Mouse (Mus musculus) cerebellum, adult 18-20 months (tissue): Measurements from ENCODE around the gene Nlrp9a.
"Not testable (repeated sequence)": the region's sequence is repeated elsewhere in the genome, so short reads cannot be mapped to it uniquely, and the experiment has no call there.

Experiments used
- DNase-seq, 2 experiments: peaks; one replicate each; pipeline ENCODE4 v3.0.0; 2021

Nlrp9a gene

DNA sequence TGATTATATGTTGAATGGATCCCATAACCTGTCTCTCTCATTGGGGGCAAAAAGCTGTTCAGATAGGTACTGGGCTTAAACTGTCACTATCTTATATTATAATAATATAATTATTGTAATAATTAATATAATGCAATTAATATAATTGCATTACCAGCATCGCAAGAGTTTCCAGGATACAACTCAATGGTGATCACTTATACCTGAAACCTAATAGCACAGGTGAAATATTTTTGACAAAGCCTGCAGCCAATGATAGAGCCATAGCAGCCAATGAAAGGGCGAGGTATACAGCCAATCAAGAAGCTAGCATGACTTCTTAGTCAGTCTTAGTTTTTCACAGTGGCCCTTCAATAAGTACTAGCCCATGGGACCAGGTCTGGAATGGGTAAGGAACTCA, at the start of gene Nlrp9a:
Gene Nlrp9a (plus strand): TSS at position 301 of the 400 bp plus-strand sequence.
- DNase-seq, result not testable (repeated sequence)

DNA sequence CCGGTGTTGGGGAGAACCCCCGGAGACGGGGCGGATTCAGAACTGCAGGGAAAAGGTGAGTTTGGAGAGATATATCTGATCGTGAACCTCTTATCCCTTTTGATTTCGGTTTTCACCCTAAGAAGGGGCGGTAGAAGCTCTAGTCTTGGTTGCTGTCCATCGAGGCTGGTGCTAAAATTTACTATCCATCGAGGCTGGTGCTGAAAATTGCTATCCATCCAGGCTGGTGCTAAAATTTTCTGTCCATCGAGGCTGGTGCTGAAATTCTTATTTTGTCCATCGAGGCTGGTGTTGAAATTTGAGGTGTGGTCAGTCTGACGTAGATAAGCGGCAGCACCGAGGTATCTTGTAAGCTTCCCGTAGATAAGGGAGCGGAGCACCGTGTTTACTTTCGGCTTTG, 45.3 kb upstream of the Nlrp9a start:
- DNase-seq, result not testable (repeated sequence)

DNA sequence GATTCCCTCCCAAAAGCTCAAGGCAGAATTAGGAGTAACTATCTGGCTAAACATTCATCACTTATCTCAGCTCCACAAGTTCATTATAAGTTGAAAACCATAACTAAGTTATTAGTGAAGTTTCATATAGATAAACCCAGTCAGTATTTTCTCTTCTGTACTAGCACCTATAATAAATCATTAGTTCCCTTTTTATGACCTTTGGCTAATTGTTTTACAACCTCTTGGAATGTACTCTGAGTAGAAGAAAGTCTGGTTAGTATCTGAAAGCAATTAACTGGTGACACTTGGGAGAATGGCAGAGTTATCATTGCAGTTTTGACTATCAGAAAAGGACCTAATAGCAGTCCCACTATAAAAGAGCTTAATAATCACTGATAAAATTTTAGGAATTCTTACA, 54.3 kb downstream of the Nlrp9a start:
- no peak for DNase-seq

DNA sequence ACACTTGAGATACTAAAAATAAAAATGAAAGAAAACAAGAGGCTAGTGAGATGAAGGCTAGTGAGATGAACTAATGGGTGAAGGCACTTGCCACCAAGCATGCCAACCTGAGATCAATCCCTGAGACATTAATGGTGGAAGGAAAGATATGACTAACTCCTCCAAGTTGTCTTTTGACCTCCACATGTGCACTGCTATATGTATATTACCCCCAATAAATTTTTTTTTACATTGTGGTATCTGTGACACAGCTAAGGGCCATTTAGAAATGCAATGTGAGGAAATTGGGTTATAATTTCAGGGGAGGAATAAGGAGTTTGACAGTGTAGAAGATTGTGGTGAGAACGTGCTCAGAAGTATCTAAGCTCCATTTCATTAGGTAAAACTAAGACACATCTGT, 55.0 kb downstream of the Nlrp9a start:
- no peak for DNase-seq

DNA sequence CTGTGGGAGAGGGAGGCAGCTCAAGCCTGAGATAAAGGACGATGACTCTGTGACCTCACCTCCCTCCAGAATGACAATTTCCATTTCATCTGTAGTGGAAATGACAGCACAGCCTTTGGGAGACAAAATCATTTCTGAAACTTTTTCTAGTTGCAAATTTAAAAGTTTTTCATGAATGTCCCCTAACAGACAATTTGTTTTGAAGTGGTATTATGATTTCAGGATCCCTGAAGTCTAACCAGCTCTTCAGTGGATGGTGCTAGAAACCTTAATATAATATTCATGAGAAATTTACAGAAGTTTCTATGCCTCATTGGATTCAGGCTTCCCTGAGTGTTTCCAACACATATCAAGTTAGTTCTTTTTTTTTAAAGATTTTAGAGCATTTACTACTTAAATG, 83.5 kb downstream of the Nlrp9a start, which contains the start of gene Vmn1r185:
Gene Vmn1r185 (minus strand): TSS at position 101 of the 400 bp plus-strand sequence.
- DNase-seq, result not testable (repeated sequence)
